Mouse (Mus musculus) liver, embryonic 16.5 days (tissue): ENCODE data around the gene Med13. TPM values are rescaled to one million over a fixed set of nuclear protein-coding genes. Genes with fewer than 3 reads are reported as not detected.

Experiments used
- ATAC-seq: fragments of 200-750 bp; cut with Nextera tagmentation; 2 replicates; pipeline ENCODE4 v1.8.0; 2017; ENCODE audit warnings: low read depth, mild to moderate bottlenecking, moderate number of reproducible peaks, moderate library complexity
- H3K27ac ChIP-seq: fragments of 300-500 bp; sonication (generic); 2 replicates; pipeline ENCODE4 v1.5.1; 2014; ENCODE audit warnings: mild to moderate bottlenecking, low read length
- H3K27me3 ChIP-seq: fragments of 300-500 bp; sonication (generic); 2 replicates; pipeline ENCODE4 v1.6.1; 2014; ENCODE audit warnings: low read depth, low read length, mixed read lengths; ENCODE audit not compliant: control insufficient read depth, insufficient read depth
- H3K36me3 ChIP-seq: fragments of 300-500 bp; sonication (generic); 2 replicates; pipeline ENCODE4 v1.6.1; 2014; ENCODE audit warnings: mild to moderate bottlenecking; ENCODE audit not compliant: control insufficient read depth, insufficient read depth
- H3K4me1 ChIP-seq: fragments of 300-500 bp; sonication (generic); 2 replicates; pipeline ENCODE4 v1.6.1; 2014; ENCODE audit warnings: low read depth, low read length, mixed read lengths; ENCODE audit not compliant: control insufficient read depth
- H3K4me2 ChIP-seq: fragments of 300-500 bp; sonication (generic); 2 replicates; pipeline ENCODE4 v1.6.1; 2014; ENCODE audit warnings: low read depth, low read length, mixed read lengths
- H3K4me3 ChIP-seq: fragments of 300-500 bp; sonication (generic); 2 replicates; pipeline ENCODE4 v1.5.1; 2014; ENCODE audit warnings: low read depth, mild to moderate bottlenecking, low read length
- H3K9ac ChIP-seq: fragments of 300-500 bp; sonication (generic); 2 replicates; pipeline ENCODE4 v1.6.1; 2014; ENCODE audit warnings: low read depth, low read length
- H3K9me3 ChIP-seq: fragments of 300-500 bp; sonication (generic); replicated peaks from 2 replicates; pipeline ENCODE4 v1.6.1; 2016; ENCODE audit warnings: low read length; ENCODE audit not compliant: control insufficient read depth
- WGBS: fragments of 180-500 bp; shearing (Covaris S2); extraction: QIAGEN DNeasy Blood & Tissue Kit; methylation state at CpG from one replicate; pipeline ENCODE4 v1.1.7; 2014; ENCODE audit not compliant: insufficient replicate concordance; 5-methylcytosine and 5-hydroxymethylcytosine counted together
- polyA plus RNA-seq: library from polyadenylated mRNA; unstranded; fragments of >200 nt; fragmentation: Nextera tagmentation; extraction: Ambion mirVana; gene quantifications from 2 replicates; pipeline ENCODE4 v1.2.1, GENCODE M21; 2015

Gene Med13
- polyA plus RNA-seq, 1 experiment from 2014 or later: 3.0 TPM

DNA sequence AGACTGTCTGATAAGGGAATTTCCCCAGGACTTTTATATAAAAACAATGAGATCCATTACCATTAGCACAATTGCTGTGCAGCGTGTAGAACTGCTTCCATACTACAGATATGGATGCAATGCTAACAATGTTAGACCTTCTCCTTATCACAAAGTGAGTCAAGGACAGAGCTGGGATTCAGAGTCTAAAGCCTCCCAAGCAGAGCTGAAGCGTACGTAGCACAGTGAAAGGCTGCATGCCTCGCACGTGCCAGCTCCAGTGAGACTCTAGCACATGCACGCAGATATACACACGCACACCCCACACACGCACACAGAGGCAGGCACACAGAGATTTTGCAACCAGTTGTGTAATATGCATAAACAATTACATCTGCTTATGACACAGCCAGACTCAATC, 71.7 kb downstream of the Med13 start:
- no peak overlapping the region for H3K4me3 ChIP-seq
- H3K4me2 ChIP-seq: no peak overlapping the region
- peak; percentile 50; the same call in 1 of the 2 replicates for ATAC-seq
- no peaks in the 10 kb centered on the region for H3K9me3 ChIP-seq
- H3K4me1 ChIP-seq: no peaks in the 10 kb centered on the region
- no peak overlapping the region for H3K9ac ChIP-seq
- no peaks in the 10 kb centered on the region for H3K27me3 ChIP-seq
- H3K36me3 ChIP-seq: peaks cover 47% of the 10 kb centered on the region
- no peak overlapping the region for H3K27ac ChIP-seq
- 88% methylated on average over 8 of the region's 8 CpGs for WGBS

DNA sequence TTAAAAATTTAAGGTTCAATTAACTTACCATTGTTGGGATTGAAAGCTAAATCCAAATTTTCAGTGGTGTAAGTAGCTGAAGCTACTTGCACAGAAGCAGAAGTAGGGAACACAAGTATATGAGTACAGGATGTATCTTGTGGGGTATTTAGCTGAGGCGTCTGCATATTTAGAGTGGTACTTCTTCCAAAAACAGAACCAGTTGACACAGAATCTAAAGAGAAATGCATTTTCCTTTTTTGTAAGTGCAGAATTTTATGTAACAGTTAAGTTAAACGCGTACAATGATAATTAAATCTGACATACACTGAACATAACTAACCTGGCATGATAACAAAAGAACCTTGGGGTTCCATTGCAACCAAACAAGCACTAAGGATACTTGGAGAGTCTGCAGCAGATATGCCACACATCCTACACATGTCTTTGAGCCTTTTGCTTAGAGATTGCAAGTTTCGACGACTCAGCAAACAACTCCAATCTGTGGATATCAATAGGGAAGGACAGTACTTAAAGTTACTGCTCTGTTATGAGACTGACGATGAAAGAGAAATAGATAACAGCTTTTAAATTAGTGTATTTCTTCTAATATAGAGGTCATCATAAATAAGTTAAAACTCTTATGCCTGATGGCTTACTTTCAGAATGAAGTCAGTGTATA, 78.8 kb downstream of the Med13 start:
- Histone ChIP-seq H3K27ac (no peak overlapping the region), H3K9me3 (no peaks in the 10 kb centered on the region), H3K4me3 (no peak overlapping the region), H3K27me3 (no peaks in the 10 kb centered on the region), H3K36me3 (peaks cover 54% of the 10 kb centered on the region), H3K4me2 (no peak overlapping the region), H3K9ac (no peak overlapping the region), H3K4me1 (no peaks in the 10 kb centered on the region)
- WGBS: 92% methylated on average over 6 of the region's 6 CpGs
- no peak for ATAC-seq

DNA sequence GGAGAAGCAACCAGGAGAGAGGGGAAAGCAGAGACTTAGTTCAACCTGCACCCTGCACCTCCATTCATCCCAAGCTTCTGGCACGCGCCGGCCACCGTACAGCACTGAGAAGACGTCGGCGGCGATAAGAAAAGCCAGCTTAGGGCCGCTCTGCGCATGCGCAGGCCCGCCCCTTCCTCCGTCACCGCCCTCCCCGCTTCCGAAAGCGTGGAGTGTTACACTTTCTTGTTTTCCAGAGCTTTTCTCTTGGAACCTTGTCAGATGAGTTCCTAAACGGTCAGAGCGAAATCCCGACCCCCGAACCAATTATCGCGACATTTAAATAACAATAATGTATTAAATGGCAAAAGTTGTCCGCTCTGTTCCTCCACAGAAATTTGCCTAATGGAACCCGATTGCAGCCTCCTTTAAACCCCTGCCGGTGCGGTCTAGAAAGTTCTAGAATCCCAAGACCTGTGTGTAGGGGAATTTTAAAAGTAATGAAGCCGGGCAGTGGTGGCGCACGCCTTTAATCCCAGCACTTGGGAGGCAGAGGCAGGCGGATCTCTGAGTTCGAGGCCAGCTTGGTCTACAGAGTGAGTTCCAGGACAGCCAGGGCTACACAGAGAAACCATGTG, 99.8 kb downstream of the Med13 start, which contains the start of gene Ints2:
Gene Ints2, minus strand, starts transcription at position 116 of the 617 bp plus-strand sequence.
- H3K36me3 ChIP-seq: no peaks in the 10 kb centered on the region
- no peaks in the 10 kb centered on the region for H3K9me3 ChIP-seq
- H3K4me2 ChIP-seq: peak within 1 kb of the TSS; percentile 77
- WGBS: 5% methylated on average over 32 of the region's 32 CpGs
- H3K9ac ChIP-seq: peak within 1 kb of the TSS; percentile 77
- H3K4me1 ChIP-seq: peaks cover 10% of the 10 kb centered on the region
- H3K27me3 ChIP-seq: no peaks in the 10 kb centered on the region
- peak within 1 kb of the TSS; percentile 28; the same call in 1 of the 2 replicates for H3K27ac ChIP-seq
- H3K4me3 ChIP-seq: peak within 1 kb of the TSS; percentile 76
- peak; percentile 92 for ATAC-seq

DNA sequence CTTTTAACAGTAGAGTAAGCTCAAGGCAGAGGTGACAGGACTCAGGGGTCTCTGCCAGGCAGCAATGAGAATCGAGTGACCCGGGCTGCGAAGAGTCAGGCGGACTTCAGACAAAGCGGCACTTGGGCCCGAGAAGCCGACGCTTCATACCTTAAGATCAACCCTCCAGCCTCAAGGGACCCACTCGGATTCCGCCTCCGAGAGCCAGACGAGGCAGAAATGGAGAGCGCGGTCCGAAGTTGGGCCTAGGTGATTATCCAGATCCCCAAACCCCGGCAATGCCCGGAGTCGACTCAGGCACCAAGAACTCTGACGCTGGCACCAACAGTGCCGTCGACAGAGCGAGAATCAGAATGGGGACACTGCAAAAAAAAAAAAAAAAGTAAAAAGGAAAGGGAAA, 100.3 kb downstream of the Med13 start:
- Histone ChIP-seq H3K4me3 (peak overlapping the region; percentile 76), H3K27me3 (no peaks in the 10 kb centered on the region), H3K36me3 (no peaks in the 10 kb centered on the region), H3K9me3 (no peaks in the 10 kb centered on the region), H3K4me1 (peaks cover 10% of the 10 kb centered on the region), H3K9ac (peak overlapping the region; percentile 77), H3K4me2 (peak overlapping the region; percentile 77), H3K27ac (peak overlapping the region; percentile 28; the same call in 1 of the 2 replicates)
- ATAC-seq: peak; percentile 63
- under 1% methylated on average over 22 of the region's 22 CpGs for WGBS

DNA sequence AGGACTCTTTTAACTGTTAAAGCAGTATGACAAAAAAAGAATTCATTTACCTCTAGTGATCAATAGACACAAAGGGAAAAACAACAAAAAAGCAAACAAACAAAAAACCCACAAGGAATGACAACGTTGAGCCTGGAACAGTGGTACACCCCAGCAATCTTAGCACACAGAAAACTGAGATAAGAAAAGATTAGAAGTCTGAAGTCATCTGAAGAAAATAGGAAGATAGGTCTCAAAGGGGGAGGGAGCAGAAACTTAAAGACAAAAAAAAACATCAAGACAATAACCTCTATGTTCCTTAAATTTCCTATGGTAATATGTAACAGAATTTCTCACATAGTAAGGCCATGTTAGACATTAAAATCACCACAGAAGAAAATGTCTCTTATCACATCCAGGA, 104.1 kb downstream of the Med13 start:
- Histone ChIP-seq H3K9me3 (no peaks in the 10 kb centered on the region), H3K27ac (no peak overlapping the region), H3K36me3 (peaks cover 8% of the 10 kb centered on the region), H3K4me2 (no peak overlapping the region), H3K27me3 (no peaks in the 10 kb centered on the region), H3K4me1 (peaks cover 10% of the 10 kb centered on the region), H3K9ac (no peak overlapping the region), H3K4me3 (no peak overlapping the region)
- no peak for ATAC-seq
- 35% methylated on average over 1 of the region's 1 CpGs for WGBS

DNA sequence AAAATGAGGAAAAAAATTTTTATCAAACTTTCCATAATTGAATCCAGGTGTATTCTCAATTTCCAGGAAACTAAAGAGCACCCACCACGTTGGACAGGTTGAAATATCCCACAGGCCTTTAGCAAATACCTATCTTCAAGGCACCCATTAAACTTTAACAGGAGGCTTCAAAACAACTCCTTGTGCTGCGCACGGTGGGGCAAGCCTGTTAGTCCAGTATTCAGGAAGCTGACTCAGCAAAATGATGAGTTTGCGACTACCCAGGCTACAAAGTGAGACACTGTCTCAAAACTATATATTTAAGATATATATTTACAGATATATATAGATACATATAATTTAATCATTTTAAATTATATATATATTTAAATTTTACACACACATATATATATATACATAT, 125.0 kb downstream of the Med13 start:
- no peaks in the 10 kb centered on the region for H3K4me1 ChIP-seq
- WGBS: 51% methylated on average over 4 of the region's 4 CpGs
- no peak overlapping the region for H3K4me2 ChIP-seq
- no peak overlapping the region for H3K27ac ChIP-seq
- H3K9me3 ChIP-seq: no peaks in the 10 kb centered on the region
- peaks cover 13% of the 10 kb centered on the region for H3K36me3 ChIP-seq
- no peak overlapping the region for H3K9ac ChIP-seq
- no peaks in the 10 kb centered on the region for H3K27me3 ChIP-seq
- ATAC-seq: no peak
- H3K4me3 ChIP-seq: no peak overlapping the region

DNA sequence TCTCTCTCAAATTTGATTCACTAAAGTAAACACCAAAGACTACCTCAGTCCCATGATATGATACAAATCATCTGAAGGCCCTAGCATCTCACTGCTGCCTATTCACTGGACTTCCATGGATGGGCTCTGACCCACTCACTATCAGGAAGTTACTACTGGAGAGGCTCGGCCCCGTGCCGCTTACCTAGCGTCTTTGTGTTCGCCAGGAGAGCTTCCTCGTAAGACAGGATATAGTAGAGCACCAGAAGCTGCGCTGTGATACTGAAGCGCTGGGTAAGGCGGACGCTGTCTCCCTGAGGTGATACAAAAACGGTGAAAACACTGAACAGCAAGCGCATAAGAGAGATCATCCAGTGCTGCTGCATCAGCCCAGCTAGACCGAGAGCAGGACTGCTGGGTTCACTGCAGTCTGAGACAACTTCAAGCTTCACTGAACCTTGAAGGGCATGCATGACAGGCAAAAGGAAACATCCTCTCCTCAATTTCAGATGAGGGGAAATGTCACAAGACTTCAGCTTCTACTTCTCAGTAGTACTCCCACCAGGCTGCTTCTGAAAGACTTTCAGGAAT, 125.5 kb downstream of the Med13 start:
- Histone ChIP-seq H3K4me2 (no peak overlapping the region), H3K4me3 (no peak overlapping the region), H3K27ac (no peak overlapping the region), H3K36me3 (peaks cover 13% of the 10 kb centered on the region), H3K9me3 (no peaks in the 10 kb centered on the region), H3K27me3 (no peaks in the 10 kb centered on the region), H3K4me1 (no peaks in the 10 kb centered on the region), H3K9ac (no peak overlapping the region)
- 82% methylated on average over 13 of the region's 13 CpGs for WGBS
- no peak for ATAC-seq

DNA sequence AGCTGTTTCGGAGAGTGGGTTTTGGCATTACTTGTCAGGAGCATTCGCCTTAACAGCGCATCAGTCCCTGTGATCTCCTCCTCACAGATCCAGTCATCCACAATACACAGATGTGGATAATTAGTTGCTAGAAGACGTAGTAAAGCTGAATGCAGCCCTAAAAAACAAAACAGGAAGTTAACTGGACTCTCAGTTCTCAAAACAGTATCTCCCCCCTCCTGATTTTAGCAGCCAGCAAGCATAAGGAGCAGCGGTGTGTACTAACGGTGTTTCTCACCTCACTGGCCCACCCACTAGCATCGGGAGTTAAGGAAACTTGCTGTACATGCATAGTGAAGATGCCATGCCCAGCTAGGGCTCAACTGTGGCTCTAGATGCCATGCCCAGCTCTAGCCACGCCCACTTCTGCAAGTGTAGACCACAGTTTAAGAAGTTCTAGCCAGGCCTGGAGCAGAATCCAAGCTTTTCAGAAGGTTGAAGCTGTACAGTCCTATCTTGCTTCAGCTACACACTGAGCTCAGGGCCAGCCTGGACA, 130.7 kb downstream of the Med13 start:
- Histone ChIP-seq H3K9me3 (no peaks in the 10 kb centered on the region), H3K4me1 (no peaks in the 10 kb centered on the region), H3K9ac (no peak overlapping the region), H3K4me2 (no peak overlapping the region), H3K36me3 (peaks cover 11% of the 10 kb centered on the region), H3K27ac (no peak overlapping the region), H3K4me3 (no peak overlapping the region), H3K27me3 (no peaks in the 10 kb centered on the region)
- 76% methylated on average over 8 of the region's 8 CpGs for WGBS
- no peak for ATAC-seq

DNA sequence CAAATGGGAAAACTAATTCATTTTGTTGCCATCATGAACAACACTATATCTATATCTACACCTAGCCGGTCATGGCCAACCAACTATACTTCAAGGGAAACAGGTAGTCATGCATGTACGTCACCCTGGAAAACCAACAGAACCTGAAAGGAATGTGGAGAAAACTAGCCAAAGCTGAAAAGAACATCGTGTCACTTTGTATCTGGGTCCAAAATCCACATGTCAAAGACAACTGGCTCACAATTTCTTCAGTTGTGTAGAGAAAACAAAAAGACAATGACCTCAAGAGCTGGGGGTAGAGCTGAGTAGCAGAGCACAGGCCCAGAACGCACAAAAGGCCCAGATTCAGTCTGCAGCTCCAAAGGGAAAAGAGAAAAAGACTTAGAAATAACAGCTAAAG, 131.6 kb downstream of the Med13 start:
- no peaks in the 10 kb centered on the region for H3K27me3 ChIP-seq
- H3K27ac ChIP-seq: no peak overlapping the region
- no peak for ATAC-seq
- H3K4me2 ChIP-seq: no peak overlapping the region
- no peak overlapping the region for H3K9ac ChIP-seq
- no peak overlapping the region for H3K4me3 ChIP-seq
- no peaks in the 10 kb centered on the region for H3K4me1 ChIP-seq
- no peaks in the 10 kb centered on the region for H3K9me3 ChIP-seq
- peaks cover 4% of the 10 kb centered on the region; the same call in 1 of the 2 replicates for H3K36me3 ChIP-seq
- whole genome bisulfite sequencing: 83% methylated on average over 4 of the region's 4 CpGs
